Mouse (Mus musculus): ENCODE measurements around the gene Jak1.
A peak's percentile ranks its signal among the peaks of the same experiment; 100 is the strongest.

GRCm38 (mm10) chr4:101146047-101146745 is 118.9 kb downstream of the Jak1 start:
- TF ChIP-seq MAFK (IDR thresholded peaks at IDR 0.05; ENCODE audit: insufficient read depth, low read depth, low read length) = no peak
- no peak for TF ChIP-seq HCFC1 (IDR thresholded peaks at IDR 0.05; ENCODE audit: borderline replicate concordance, insufficient read depth, low read length)
- TF ChIP-seq CHD2 (IDR thresholded peaks at IDR 0.05; ENCODE audit: low read depth, low read length) = no peak
- TF ChIP-seq ZC3H11A (IDR thresholded peaks at IDR 0.05; ENCODE audit: borderline replicate concordance, low read depth, low read length) = peak; percentile 88
